Mouse (Mus musculus) ES-E14 (cell line): Measurements from ENCODE around the gene Rgs19.

Source experiments
- CHD2 ChIP-seq: IDR thresholded peaks from 2 replicates; pipeline ENCODE4 v1.6.1; 2014; ENCODE audit warnings: mild to moderate bottlenecking, low read depth, low read length, inconsistent platforms
- ZC3H11A ChIP-seq: IDR thresholded peaks from 2 replicates; pipeline ENCODE4 v1.6.1; 2012; ENCODE audit warnings: low read depth, mild to moderate bottlenecking, inconsistent platforms, low read length, borderline replicate concordance

DNA sequence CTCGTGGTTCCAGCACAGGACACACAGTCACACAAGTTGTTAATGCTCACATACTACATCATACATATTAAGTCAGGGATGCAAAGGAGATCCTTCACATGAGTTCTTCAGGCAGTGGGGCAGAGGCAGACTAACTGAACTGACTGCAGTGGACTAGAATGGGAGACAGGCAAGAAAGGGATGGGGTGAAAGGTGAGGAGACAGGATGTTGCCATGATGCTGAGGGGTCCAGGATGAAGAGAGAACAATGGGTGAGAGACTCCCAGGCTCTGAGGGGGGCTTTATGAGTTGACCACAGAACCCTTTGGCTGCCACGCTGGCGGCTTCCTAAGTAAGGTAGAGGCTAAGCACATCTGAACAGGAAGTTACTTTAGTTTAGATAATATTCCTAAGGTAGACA, 804 bp upstream of the Rgs19 start:
- TF ChIP-seq CHD2 = no peak
- TF ChIP-seq ZC3H11A = no peak
